Mouse (Mus musculus): ENCODE measurements around the gene Wipf1. TPM values are rescaled to one million over a fixed set of nuclear protein-coding genes. Genes with fewer than 3 reads are reported as not detected.

Wipf1 gene
- polyA plus RNA-seq (2015; fragmentation: Nextera tagmentation; extraction: Ambion mirVana), result 14.6 and 16.2 TPM in 2 replicates

DNA sequence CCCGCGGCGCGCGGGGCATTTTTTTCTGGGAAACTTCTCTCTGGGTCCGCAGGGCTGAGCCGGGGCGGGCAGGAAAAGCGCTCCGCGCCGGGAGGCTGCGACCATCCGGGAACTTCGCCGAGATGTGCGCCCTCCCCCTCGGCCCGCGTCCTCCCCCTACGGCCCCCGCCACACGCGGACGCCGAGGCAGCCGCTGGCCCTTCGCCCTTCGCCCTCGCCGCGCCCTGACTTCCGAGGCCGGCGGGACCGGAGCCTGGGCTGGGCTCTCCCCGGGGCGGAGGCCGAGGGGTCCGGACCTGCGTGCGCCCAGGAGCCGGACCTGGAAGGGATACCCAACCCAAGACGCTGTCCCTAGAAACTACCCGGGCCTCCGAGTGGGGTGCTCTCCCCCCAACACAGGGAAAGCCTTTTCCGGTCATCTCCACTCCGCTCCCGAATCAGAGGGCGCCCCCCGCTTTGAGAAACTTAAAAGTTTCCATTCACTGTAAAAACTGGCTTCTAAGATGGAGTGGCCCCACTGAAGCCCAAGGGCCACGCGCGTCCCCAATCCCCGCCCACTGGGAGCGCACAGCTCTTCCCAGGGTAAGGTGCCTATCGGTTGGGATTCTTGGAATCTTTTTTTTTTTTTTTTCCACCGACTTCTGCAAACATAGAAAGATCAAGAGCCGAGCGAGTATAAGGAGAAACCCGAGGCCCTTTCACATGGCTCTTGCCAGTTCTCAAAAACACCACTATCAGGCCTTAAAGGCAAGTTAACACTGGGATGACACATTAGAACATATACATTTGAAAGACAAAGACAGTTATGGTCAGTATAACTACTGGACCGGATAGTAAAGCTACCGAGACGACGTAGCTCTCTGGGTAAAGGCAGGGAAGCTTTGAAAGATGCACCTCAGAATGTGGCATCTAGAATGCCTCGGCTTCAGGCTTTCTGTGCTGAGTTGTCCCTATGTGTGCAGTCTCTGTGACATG is at the start of gene Wipf1:
TSS of gene Wipf1 (minus strand) at position 379 of the 975 bp plus-strand sequence.
- Histone ChIP-seq H3K27me3 (no peaks in the 10 kb centered on the region), H3K27ac (peak within 1 kb of the TSS; percentile 92), H3K9me3 (no peaks in the 10 kb centered on the region), H3K36me3 (no peaks in the 10 kb centered on the region), H3K4me3 (peak within 1 kb of the TSS; percentile 92), H3K9ac (peak within 1 kb of the TSS; percentile 99), H3K4me2 (replicated peaks) (peak within 1 kb of the TSS; percentile 77), H3K4me1 (peaks cover 31% of the 10 kb centered on the region)
- peak; percentile 82 for ATAC-seq (ENCODE audit: low FRiP score, low read depth)
- WGBS, result 2% methylated on average over 59 of the region's 66 CpGs

DNA sequence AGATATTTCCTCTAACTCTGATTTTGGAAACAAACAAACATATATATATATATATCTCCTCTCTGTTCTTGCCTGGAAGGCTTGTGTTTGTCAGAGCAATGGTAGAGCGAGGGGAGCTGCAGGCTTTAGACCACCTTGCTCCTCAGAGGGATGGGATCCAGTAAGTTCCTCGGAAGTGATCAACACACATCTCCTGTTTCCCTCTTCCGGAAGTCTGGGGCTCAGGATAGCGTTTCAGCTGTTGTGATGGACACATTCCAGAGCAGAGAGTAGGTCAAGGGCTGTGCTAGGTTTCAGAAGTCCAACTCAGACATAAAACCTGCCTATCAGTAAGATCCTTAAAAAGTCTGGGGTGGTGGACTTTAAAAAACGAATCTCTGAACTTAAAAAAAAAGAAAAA is 49.6 kb upstream of the Wipf1 start:
- Histone ChIP-seq H3K4me3 (no peak overlapping the region), H3K9ac (no peak overlapping the region), H3K4me2 (replicated peaks) (no peak overlapping the region), H3K27me3 (no peaks in the 10 kb centered on the region), H3K27ac (no peak overlapping the region), H3K36me3 (no peaks in the 10 kb centered on the region), H3K9me3 (no peaks in the 10 kb centered on the region), H3K4me1 (peaks cover 17% of the 10 kb centered on the region)
- ATAC-seq (ENCODE audit: low FRiP score, low read depth), result no peak
- WGBS, result 53% methylated on average over 5 of the region's 5 CpGs

DNA sequence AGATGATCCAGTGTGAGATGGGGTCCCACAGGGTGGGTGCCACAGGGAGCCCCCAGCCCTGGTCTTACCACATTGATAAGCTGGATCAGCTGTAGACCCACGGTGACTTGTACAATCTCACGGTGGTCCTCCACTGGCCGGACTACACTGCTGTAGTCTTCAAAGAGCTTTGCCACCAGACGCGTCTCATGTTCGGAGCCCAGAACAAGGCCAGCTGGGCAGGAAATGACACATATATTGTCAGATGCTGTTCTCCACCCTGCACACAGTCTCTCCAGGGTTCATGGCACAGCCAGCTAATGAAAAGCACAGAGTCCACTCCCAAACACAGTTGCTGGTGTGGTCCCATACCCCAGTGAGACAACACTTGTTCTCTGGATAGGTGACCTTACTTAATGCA is 44.9 kb upstream of the Wipf1 start:
- no peaks in the 10 kb centered on the region for H3K9me3 ChIP-seq
- no peaks in the 10 kb centered on the region for H3K27me3 ChIP-seq
- H3K4me1 ChIP-seq, result peaks cover 26% of the 10 kb centered on the region
- H3K4me3 ChIP-seq, result no peak overlapping the region
- no peak overlapping the region for H3K4me2 ChIP-seq (replicated peaks)
- H3K36me3 ChIP-seq, result no peaks in the 10 kb centered on the region
- 46% methylated on average over 6 of the region's 6 CpGs for WGBS
- no peak for ATAC-seq (ENCODE audit: low FRiP score, low read depth)
- no peak overlapping the region for H3K9ac ChIP-seq
- H3K27ac ChIP-seq, result no peak overlapping the region

DNA sequence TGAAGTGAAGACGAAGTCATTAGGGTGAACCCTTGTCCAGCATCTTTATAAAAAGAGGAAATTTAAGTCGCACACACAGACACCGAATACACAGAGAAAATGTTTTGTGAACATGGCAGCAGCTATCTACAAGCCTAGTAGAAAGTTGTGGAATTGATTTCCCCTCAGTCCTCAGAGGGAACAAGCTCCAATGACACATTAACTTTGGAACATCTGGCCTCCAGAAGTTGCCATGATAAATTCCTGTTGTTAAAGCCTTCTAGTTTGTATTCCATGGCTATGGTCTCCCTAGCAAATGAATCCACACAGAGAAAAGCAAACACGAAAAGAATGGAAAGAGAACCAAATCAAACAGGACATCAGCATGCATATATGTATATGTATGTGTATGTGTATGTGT is 44.0 kb upstream of the Wipf1 start:
- 58% methylated on average over 4 of the region's 4 CpGs for WGBS
- H3K4me3 ChIP-seq, result no peak overlapping the region
- ATAC-seq (ENCODE audit: low FRiP score, low read depth), result no peak
- H3K27me3 ChIP-seq, result no peaks in the 10 kb centered on the region
- no peak overlapping the region for H3K27ac ChIP-seq
- no peaks in the 10 kb centered on the region for H3K9me3 ChIP-seq
- no peaks in the 10 kb centered on the region for H3K36me3 ChIP-seq
- no peak overlapping the region for H3K9ac ChIP-seq
- peak overlapping the region; percentile 63; the same call in 1 of the 2 replicates for H3K4me2 ChIP-seq (replicated peaks)
- peaks cover 26% of the 10 kb centered on the region for H3K4me1 ChIP-seq

DNA sequence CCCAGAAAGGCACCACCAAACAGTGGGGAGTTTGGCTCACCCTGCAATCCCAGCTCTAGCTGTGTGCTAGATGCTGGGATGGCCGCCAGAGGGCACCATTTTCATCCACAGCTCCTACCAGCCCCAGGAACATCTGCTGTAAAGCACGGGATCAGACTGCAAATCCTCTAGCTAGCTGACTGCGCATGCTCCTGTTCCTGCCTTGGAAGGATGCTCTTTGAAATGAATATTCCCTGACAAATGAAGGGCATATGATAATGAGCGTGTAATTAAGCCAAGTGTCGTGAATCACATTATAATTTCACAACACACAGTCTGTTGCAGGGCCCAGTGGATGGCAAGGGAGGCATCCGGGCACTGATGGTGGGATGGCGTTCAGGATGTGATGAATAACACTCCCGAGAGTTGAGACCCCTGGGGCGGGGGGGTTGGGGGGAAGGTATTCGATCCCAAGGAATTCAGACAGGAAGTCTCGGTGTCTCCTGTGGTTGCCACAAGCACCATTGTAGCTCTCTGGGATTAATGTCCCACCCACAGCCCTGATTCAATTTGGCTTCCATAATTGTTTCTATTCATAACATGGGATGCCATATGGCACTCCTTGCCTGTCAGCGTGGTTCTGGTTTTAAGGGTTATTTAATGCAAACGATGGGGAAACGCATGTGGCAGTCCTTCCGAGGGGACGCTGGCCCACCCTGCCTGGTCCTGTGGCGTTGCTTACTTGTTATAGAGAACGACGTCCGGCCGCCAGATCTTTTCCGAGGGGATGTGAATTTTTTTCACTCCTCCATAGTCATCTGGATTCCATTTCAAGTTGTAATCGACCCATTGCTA is 43.2 kb upstream of the Wipf1 start:
- Histone ChIP-seq H3K9ac (peak overlapping the region; percentile 55; the same call in 1 of the 2 replicates), H3K27me3 (no peaks in the 10 kb centered on the region), H3K4me2 (replicated peaks) (peak overlapping the region; percentile 63), H3K36me3 (no peaks in the 10 kb centered on the region), H3K4me3 (peak overlapping the region; percentile 34), H3K9me3 (no peaks in the 10 kb centered on the region), H3K27ac (no peak overlapping the region; the same call in 1 of the 2 replicates), H3K4me1 (peaks cover 26% of the 10 kb centered on the region)
- ATAC-seq (ENCODE audit: low FRiP score, low read depth), result peak; percentile 85
- WGBS, result 5% methylated on average over 23 of the region's 23 CpGs

DNA sequence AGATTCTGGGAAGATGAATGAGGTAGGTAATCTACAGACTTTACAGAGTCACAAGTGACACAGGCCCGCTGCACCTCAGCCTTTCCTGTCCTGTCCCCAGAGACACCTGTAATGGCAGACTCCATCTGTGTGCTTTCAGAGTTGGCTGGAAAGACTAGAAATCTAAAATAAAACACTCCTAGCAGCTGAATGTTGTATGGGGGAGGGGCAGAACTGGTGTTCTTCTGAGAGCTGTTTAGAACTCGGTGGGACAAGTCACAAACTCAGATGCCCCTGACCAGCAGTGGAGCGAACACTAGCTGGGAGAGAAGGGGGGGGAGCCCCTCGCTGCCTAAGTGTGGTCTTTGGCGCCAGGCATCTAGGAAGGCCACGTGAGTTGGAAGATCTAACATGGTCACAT is 42.4 kb upstream of the Wipf1 start:
- H3K9ac ChIP-seq, result no peak overlapping the region
- no peak overlapping the region for H3K4me2 ChIP-seq (replicated peaks)

DNA sequence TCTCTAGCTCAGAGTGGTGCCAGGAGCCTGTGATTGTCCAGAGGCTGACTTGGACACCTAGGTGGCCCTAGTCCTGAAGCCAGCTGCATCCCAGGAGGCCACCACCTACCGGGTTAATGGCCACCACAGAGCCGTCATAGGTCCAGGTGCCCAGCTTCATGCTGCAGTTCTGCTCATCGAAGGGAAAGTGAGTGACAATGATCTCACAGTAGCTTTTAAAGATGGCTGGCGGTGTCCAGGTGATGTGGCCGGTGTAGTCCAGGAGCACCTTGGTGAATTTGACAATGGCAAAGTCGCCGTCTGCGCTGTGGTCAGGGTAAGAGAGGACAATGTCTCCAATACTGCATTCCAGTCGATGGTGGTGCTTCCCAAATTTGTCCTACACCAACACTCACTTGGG is 41.8 kb upstream of the Wipf1 start:
- Histone ChIP-seq H3K4me2 (replicated peaks) (no peak overlapping the region), H3K9me3 (no peaks in the 10 kb centered on the region), H3K4me1 (peaks cover 20% of the 10 kb centered on the region), H3K27me3 (no peaks in the 10 kb centered on the region), H3K27ac (no peak overlapping the region), H3K9ac (no peak overlapping the region), H3K36me3 (no peaks in the 10 kb centered on the region), H3K4me3 (no peak overlapping the region)
- 91% methylated on average over 9 of the region's 9 CpGs for WGBS
- no peak for ATAC-seq (ENCODE audit: low FRiP score, low read depth)

More for the DNA sequence above, 42.4 kb upstream of the Wipf1 start:
- no peak for ATAC-seq (ENCODE audit: low FRiP score, low read depth)
- WGBS, result 64% methylated on average over 6 of the region's 6 CpGs
- H3K27me3 ChIP-seq, result no peaks in the 10 kb centered on the region
- peaks cover 25% of the 10 kb centered on the region for H3K4me1 ChIP-seq
- no peaks in the 10 kb centered on the region for H3K9me3 ChIP-seq
- H3K27ac ChIP-seq, result no peak overlapping the region
- H3K4me3 ChIP-seq, result no peak overlapping the region
- H3K36me3 ChIP-seq, result no peaks in the 10 kb centered on the region

DNA sequence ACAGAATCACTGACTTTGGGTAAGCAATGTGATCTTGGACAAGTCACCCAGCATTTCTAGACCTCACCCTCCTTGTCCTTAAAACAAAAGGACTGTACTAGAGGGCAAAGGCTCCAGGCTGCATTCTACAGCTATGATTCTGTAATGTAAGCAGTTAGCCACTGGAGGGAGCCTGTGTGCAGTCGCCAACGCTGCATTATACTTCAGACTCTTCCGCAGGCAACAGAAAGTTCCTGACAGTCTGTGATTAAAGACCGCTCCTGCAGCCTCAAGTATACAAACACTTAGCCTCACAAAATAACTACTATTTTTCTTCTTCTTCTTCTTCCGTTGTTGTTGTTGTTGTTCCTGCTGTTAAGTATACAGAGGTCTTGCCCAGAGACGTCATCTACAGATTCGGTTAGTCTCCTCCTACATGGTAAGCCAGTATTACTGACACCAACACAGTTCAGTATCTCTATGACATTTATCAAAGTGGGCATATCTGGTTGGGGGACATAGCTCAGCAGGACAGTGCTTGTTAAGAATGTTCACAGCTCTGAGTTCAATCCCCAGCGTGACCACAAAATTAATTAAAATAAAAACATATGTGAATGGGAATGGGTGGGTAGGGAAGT is 37.6 kb upstream of the Wipf1 start:
- H3K4me2 ChIP-seq (replicated peaks), result peak overlapping the region; percentile 50
- no peaks in the 10 kb centered on the region for H3K36me3 ChIP-seq
- peak overlapping the region; percentile 16 for H3K4me3 ChIP-seq
- H3K9ac ChIP-seq, result no peak overlapping the region
- H3K4me1 ChIP-seq, result peaks cover 19% of the 10 kb centered on the region
- ATAC-seq (ENCODE audit: low FRiP score, low read depth), result peak; percentile 26; the same call in 1 of the 2 replicates
- WGBS, result 16% methylated on average over 8 of the region's 8 CpGs
- no peaks in the 10 kb centered on the region for H3K27me3 ChIP-seq
- no peak overlapping the region for H3K27ac ChIP-seq
- no peaks in the 10 kb centered on the region for H3K9me3 ChIP-seq

DNA sequence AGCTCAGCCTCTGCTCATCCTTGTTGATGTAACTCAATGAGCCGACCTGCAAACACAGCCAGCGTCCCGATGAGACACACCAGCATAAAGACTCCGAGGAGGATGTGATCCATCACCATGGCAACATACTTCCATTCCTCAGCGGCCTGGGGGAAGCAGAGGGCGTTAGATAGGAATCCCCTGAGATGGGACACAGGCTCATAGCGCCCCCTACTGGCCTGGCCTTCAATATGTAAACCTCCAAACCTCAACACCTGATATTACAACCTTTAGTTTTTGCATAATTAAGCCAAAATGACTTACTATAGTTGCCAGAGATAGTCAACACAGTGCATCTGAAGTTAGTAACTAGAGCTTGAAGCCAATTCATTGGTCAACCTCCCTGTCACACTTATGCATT is 36.6 kb upstream of the Wipf1 start:
- Histone ChIP-seq H3K4me2 (replicated peaks) (no peak overlapping the region), H3K27me3 (no peaks in the 10 kb centered on the region), H3K36me3 (no peaks in the 10 kb centered on the region), H3K4me1 (peaks cover 23% of the 10 kb centered on the region), H3K27ac (no peak overlapping the region), H3K4me3 (no peak overlapping the region), H3K9me3 (no peaks in the 10 kb centered on the region), H3K9ac (no peak overlapping the region)
- no peak for ATAC-seq (ENCODE audit: low FRiP score, low read depth)
- WGBS, result 25% methylated on average over 7 of the region's 7 CpGs

DNA sequence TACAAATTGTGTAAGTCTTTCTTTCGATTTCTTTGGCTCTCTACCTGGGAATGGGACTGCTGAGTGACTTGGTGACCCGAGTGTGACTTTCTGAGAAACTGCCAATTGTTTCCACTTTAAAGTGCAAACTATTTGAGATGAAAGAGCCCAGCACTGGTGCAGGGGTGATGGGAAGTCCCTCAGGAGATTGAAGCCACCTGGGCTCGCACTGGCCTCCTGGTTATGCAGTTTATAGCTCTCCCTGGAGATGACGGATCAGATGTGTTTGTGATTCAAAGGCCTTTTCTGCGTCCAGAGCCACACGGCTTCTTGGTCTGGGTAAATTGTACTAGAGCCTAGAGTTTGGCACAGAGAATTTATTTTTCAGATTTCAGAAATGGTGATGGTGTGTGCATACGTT is 34.2 kb upstream of the Wipf1 start:
- ATAC-seq (ENCODE audit: low FRiP score, low read depth), result no peak
- no peak overlapping the region for H3K4me3 ChIP-seq
- 0 out of 2 replicates have a peak overlapping the region, but pooled peaks have one; percentile 33 for H3K27ac ChIP-seq
- H3K9ac ChIP-seq, result no peak overlapping the region
- no peaks in the 10 kb centered on the region for H3K27me3 ChIP-seq
- no peaks in the 10 kb centered on the region for H3K36me3 ChIP-seq
- no peak overlapping the region for H3K4me2 ChIP-seq (replicated peaks)
- H3K9me3 ChIP-seq, result no peaks in the 10 kb centered on the region
- 18% methylated on average over 7 of the region's 7 CpGs for WGBS
- peaks cover 23% of the 10 kb centered on the region for H3K4me1 ChIP-seq

DNA sequence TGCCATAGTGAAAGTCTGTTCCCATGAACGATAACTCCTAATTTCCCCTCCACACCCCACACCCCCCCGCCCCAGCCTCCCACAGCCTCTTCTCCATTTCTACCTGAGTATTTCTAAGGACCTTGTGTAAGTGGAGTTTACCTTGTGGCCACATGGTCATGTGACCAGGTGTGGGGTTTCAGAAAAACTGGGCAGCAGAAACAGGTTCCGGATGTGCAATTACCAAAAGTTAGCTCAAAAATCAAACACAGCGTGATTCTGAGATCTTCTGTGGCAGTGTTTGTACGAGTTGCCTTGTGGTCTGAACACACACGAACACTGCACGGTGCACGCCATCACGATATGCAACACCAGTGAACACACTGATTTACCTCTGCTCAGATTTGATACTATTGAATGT is 33.1 kb upstream of the Wipf1 start:
- Histone ChIP-seq H3K4me2 (replicated peaks) (no peak overlapping the region), H3K9me3 (no peaks in the 10 kb centered on the region), H3K4me3 (no peak overlapping the region), H3K27ac (no peak overlapping the region), H3K27me3 (no peaks in the 10 kb centered on the region), H3K9ac (no peak overlapping the region), H3K36me3 (no peaks in the 10 kb centered on the region), H3K4me1 (peaks cover 23% of the 10 kb centered on the region)
- WGBS, result 81% methylated on average over 9 of the region's 9 CpGs
- ATAC-seq (ENCODE audit: low FRiP score, low read depth), result no peak
